Mouse (Mus musculus) embryonic facial prominence, embryonic 15.5 days (tissue): ENCODE results near the gene Ctps2. TPM values are rescaled to one million over a fixed set of nuclear protein-coding genes. Genes with fewer than 3 reads are reported as not detected.
A peak's percentile ranks its signal among the peaks of the same experiment; 100 is the strongest.

Experiments used
- ATAC-seq: fragments of 200-750 bp; cut with Nextera tagmentation; 2 replicates; pipeline ENCODE4 v1.8.0; 2017; ENCODE audit warnings: low read depth, moderate TSS enrichment; ENCODE audit not compliant: insufficient number of reproducible peaks, low FRiP score, low TSS enrichment
- H3K27ac ChIP-seq: fragments of 300-500 bp; sonication (generic); replicated peaks from 2 replicates; pipeline ENCODE4 v1.5.1; 2015; ENCODE audit warnings: mild to moderate bottlenecking, inconsistent platforms
- H3K27me3 ChIP-seq: fragments of 300-500 bp; sonication (generic); 2 replicates; pipeline ENCODE4 v1.6.1; 2015; ENCODE audit warnings: inconsistent platforms
- H3K36me3 ChIP-seq: fragments of 300-500 bp; sonication (generic); 2 replicates; pipeline ENCODE4 v1.6.1; 2015; ENCODE audit warnings: mild to moderate bottlenecking, inconsistent platforms
- H3K4me1 ChIP-seq: fragments of 300-500 bp; sonication (generic); 2 replicates; pipeline ENCODE4 v1.6.1; 2015; ENCODE audit warnings: inconsistent platforms
- H3K4me2 ChIP-seq: fragments of 300-500 bp; sonication (generic); replicated peaks from 2 replicates; pipeline ENCODE4 v1.6.1; 2015; ENCODE audit warnings: mild to moderate bottlenecking, inconsistent platforms
- H3K4me3 ChIP-seq: fragments of 300-500 bp; sonication (generic); replicated peaks from 2 replicates; pipeline ENCODE4 v1.5.1; 2015; ENCODE audit warnings: mild to moderate bottlenecking, inconsistent platforms
- H3K9ac ChIP-seq: fragments of 300-500 bp; sonication (generic); 2 replicates; pipeline ENCODE4 v1.6.1; 2015; ENCODE audit warnings: inconsistent platforms
- H3K9me3 ChIP-seq: fragments of 300-500 bp; sonication (generic); replicated peaks from 2 replicates; pipeline ENCODE4 v1.6.1; 2016; ENCODE audit warnings: inconsistent platforms
- WGBS: fragments of 180-500 bp; shearing (Covaris S2); methylation state at CpG from one replicate; pipeline ENCODE4 v1.1.7; 2015; 5-methylcytosine and 5-hydroxymethylcytosine counted together
- microRNA counts: library from miRNA; unstranded; fragments of <30 nt; microRNA quantifications from one replicate; lab custom pipeline; 2016
- microRNA-seq: library from miRNA; unstranded; fragments of <30 nt; microRNA quantifications from one replicate; pipeline ENCODE4, GENCODE M21; 2016; ENCODE audit warnings: borderline number of aligned reads
- polyA plus RNA-seq: library from polyadenylated mRNA; unstranded; fragments of >200 nt; fragmentation: Nextera tagmentation; extraction: Ambion mirVana; gene quantifications from 2 replicates; pipeline ENCODE4 v1.2.1, GENCODE M21; 2015

Gene Ctps2
- polyA plus RNA-seq, 1 experiment from 2014 or later: 71.6 TPM

DNA sequence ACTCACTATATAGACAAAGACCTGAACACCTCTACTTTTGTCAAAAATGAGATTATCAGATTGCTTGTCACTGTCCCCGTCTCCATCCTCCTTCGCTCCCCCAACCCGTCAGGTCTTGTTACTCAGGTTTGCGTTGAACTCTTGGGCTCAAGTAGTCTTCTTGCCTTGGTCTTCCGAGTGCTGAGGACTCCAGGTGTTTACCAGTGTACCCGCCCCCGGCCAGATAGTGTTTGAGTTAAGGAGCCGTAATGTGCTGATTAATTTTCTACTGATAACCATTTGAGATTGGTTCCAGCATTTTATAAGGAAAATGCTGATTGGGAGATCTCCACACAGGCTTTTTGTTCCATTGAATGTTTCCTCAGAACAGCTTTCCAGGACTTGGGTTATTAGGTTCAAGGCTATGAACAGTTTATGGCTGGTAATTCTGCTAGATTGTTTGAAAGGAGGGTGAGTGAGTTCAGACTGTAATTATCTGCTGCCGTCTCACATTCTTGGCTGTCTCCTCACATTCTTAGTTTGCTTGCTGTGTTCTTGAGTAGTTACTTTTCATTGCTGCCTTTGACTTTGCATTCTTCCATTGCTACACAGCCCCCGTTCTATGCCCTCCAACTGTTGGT lies 85.9 kb downstream of the Ctps2 start:
- Histone ChIP-seq H3K4me2 (no peak overlapping the region), H3K27ac (no peak overlapping the region), H3K27me3 (no peaks in the 10 kb centered on the region), H3K4me1 (no peaks in the 10 kb centered on the region), H3K9ac (no peak overlapping the region), H3K4me3 (no peak overlapping the region), H3K9me3 (no peaks in the 10 kb centered on the region), H3K36me3 (no peaks in the 10 kb centered on the region)
- no peak for ATAC-seq
- 88% methylated on average over 10 of the region's 10 CpGs for WGBS

- no peaks in the 10 kb centered on the region for H3K27me3 ChIP-seq
- ATAC-seq: no peak
- H3K9me3 ChIP-seq: no peaks in the 10 kb centered on the region
- H3K9ac ChIP-seq: no peak overlapping the region
- 69% methylated on average over 4 of the region's 4 CpGs for WGBS
- no peak overlapping the region for H3K4me3 ChIP-seq
- no peak overlapping the region for H3K27ac ChIP-seq
- no peaks in the 10 kb centered on the region for H3K36me3 ChIP-seq
- no peaks in the 10 kb centered on the region for H3K4me1 ChIP-seq
- no peak overlapping the region for H3K4me2 ChIP-seq
Observed at GRCm38 (mm10) chrX:162991396-162991795, 90.4 kb downstream of the Ctps2 start.

DNA sequence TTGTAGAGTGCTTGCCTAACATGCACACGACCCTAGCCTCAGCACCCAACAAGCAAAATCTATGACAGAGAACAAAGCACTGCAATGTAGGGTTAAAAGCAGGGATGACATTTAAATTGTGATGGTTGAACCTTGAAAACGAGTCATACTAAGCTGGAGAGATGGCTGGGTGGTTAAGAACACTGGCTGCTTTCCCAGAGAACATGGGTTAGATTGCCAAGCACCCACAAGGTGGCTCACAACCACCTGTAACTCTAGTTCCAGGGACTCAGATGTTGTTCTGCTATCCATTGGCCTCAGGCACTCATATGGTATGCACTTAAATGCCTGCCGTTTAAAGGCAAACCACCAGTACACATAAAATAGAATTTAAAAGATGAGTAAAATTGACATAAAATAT lies 91.1 kb downstream of the Ctps2 start:
- Histone ChIP-seq H3K9ac (no peak overlapping the region), H3K4me1 (no peaks in the 10 kb centered on the region), H3K9me3 (no peaks in the 10 kb centered on the region), H3K4me3 (no peak overlapping the region), H3K36me3 (no peaks in the 10 kb centered on the region), H3K4me2 (no peak overlapping the region), H3K27ac (no peak overlapping the region), H3K27me3 (no peaks in the 10 kb centered on the region)
- 61% methylated on average over 3 of the region's 3 CpGs for WGBS
- ATAC-seq: no peak

DNA sequence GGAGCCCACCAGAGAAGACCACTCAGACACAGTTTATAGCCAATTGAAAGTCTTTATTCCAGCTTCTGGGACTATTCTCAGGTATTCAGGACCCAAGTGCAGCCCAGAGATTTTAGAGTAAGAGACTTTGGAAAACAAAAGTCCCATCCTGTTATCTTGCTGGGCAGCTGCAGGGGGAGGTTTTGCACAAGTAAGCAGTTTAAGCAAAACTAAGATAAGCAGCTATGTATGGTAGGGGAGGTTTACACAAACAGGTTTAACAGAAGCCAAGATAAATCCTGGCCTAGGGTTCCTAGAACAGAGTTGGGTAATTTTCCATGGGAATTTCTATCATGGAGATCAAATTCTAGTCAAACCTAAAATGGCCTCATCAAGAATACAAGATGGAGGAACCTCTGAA lies 126.8 kb downstream of the Ctps2 start:
- Histone ChIP-seq H3K4me1 (no peaks in the 10 kb centered on the region), H3K27me3 (peaks cover 3% of the 10 kb centered on the region; the same call in 1 of the 2 replicates), H3K9me3 (no peaks in the 10 kb centered on the region), H3K4me2 (no peak overlapping the region), H3K4me3 (no peak overlapping the region), H3K27ac (no peak overlapping the region), H3K36me3 (no peaks in the 10 kb centered on the region), H3K9ac (no peak overlapping the region)
- ATAC-seq: no peak

DNA sequence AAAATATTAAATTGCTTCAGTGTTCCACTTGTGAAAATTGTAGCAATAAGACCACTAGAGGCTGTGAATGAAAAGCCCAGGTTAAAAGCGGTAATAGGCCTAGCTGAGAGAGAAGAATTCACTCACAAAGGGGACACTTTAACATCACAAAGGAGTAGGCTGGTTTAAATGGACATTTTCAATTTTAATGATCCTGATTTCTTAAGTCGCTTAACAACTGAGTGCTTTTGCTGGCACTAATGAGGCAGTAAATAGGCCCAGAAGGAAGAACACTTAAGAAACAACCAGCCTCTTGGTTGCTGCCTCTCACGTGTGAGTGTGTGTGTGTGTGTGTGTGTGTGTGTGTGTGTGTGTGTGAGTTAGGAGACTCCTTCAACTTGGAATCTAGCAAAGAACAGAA lies 137.7 kb downstream of the Ctps2 start:
- Histone ChIP-seq H3K4me1 (no peaks in the 10 kb centered on the region), H3K27ac (no peak overlapping the region), H3K36me3 (no peaks in the 10 kb centered on the region), H3K9ac (no peak overlapping the region), H3K4me2 (no peak overlapping the region), H3K4me3 (no peak overlapping the region), H3K27me3 (peaks cover 11% of the 10 kb centered on the region), H3K9me3 (no peaks in the 10 kb centered on the region)
- no peak for ATAC-seq
- WGBS: 61% methylated on average over 3 of the region's 3 CpGs

GRCm38 (mm10) chrX:163042771-163043170 lies 141.7 kb downstream of the Ctps2 start:
- Histone ChIP-seq H3K9ac (no peak overlapping the region), H3K36me3 (no peaks in the 10 kb centered on the region), H3K27ac (no peak overlapping the region), H3K4me2 (no peak overlapping the region), H3K4me1 (no peaks in the 10 kb centered on the region), H3K27me3 (peaks cover 7% of the 10 kb centered on the region; the same call in 1 of the 2 replicates), H3K4me3 (no peak overlapping the region), H3K9me3 (no peaks in the 10 kb centered on the region)
- no peak for ATAC-seq
- WGBS: 73% methylated on average over 1 of the region's 1 CpGs

- no peak overlapping the region for H3K27ac ChIP-seq
- no peak overlapping the region for H3K4me2 ChIP-seq
- WGBS: 67% methylated on average over 1 of the region's 1 CpGs
- no peak for ATAC-seq
- H3K4me3 ChIP-seq: no peak overlapping the region
- no peaks in the 10 kb centered on the region for H3K4me1 ChIP-seq
- no peaks in the 10 kb centered on the region for H3K36me3 ChIP-seq
- H3K9ac ChIP-seq: no peak overlapping the region
- no peaks in the 10 kb centered on the region for H3K9me3 ChIP-seq
- H3K27me3 ChIP-seq: no peaks in the 10 kb centered on the region
Observed at GRCm38 (mm10) chrX:163063936-163064335, 162.9 kb downstream of the Ctps2 start.

MicroRNAs encoded within 50 kb of the gene (microRNA counts, 519-probe panel; counts per million panel counts)
- 1,843 counts per million, percentile 29 among the panel's probes with 10 or more counts for microRNA mmu-miR-3473 (lab: Ali Mortazavi, UCI)

Small RNAs within 50 kb of the gene (microRNA-seq; reads per million reads assigned to microRNA genes)
- not detected for gene Mir3473a

Other genes with a start within 250 kb of the Ctps2 start
- 425 and 436 TPM in 2 replicates for gene Rbbp7, start 140.8 kb upstream of the Ctps2 start, polyA plus RNA-seq
- 12.5 and 13.2 TPM in 2 replicates for gene Txlng, start 71.8 kb upstream of the Ctps2 start, polyA plus RNA-seq
- 40.2 and 47.1 TPM in 2 replicates for gene Syap1, start 12.8 kb upstream of the Ctps2 start, polyA plus RNA-seq
- 0.52 TPM in 1 of 2 replicates, not detected in the other for gene S100g, start 63.4 kb downstream of the Ctps2 start, polyA plus RNA-seq